Comparison of ENCODE assay signal across 8 mouse cellular contexts in the genomic region with DNA sequence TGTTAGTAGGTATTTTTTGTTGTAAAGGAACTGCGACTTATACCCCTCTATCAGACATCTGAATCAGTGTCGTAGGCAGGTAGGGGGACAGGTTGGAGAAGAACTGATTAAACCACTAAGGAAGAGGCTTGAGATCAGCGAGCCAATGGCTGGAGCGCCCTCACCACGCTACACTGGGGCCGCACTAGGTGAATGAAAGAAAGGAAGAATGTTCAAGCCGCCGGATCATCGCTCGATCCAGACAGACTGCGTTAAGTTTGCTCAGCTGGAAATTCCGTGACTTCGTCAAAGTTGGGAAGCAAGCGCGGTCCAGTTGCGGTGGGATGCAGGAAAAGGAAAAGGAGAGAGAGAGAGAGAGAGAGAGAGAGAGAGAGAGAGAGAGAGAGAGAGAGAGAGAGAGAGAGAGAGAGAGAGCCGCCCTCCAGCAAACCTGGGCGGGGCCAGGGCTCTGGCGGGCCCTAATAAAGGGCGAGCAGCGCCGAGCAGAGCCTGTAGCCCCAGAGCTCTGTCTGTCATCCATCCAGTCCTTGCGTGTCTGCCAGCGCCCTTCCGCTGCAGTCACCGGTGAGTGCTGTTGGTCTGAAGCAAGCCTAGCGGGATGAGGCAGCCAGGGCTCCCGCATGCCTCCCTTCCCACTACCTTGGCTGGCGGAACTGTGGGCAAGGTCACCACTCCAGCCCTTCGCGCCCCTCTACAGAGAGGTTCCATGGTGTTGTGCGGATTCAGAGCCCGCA. TPM values are rescaled to one million over a fixed set of nuclear protein-coding genes. Genes with fewer than 3 reads are reported as not detected.
DNase-seq lines count a peak whose midpoint lies in the region; ATAC-seq and TF ChIP-seq lines count a peak whose summit lies in the region.

A gene (plus strand): TSS at position 490 of the 734 bp plus-strand sequence.

- TF ChIP-seq EP300 in CH12.LX (IDR thresholded peaks at IDR 0.05; ENCODE audit: low read length): no peak

- no peak within 1 kb of the TSS for H3K4me2 ChIP-seq in CH12.LX (ENCODE audit: insufficient read depth, low read depth, poor library complexity, severe bottlenecking)
- H3K4me2 ChIP-seq in forebrain, embryonic 11.5 days (ENCODE audit: low read depth, low read length, severe bottlenecking): peak within 1 kb of the TSS; percentile 87
- peak within 1 kb of the TSS; percentile 97 for H3K4me2 ChIP-seq in lung, embryonic 14.5 days
- peak within 1 kb of the TSS; percentile 98 for H3K4me2 ChIP-seq in neural tube, embryonic 15.5 days

- TF ChIP-seq CTCF in CH12.LX (conservative IDR thresholded peaks at IDR 0.05 in 1 of 2, IDR thresholded peaks at IDR 0.05 in 1 of 2; ENCODE audit: low read depth in 2 of 2, low read length in 2 of 2): no peak
- no peak for TF ChIP-seq CTCF in lung, embryonic 14.5 days (IDR thresholded peaks at IDR 0.05; ENCODE audit: low read depth)

- no peaks in the 10 kb centered on the region for H3K27me3 ChIP-seq in CH12.LX (replicated peaks)
- no peaks in the 10 kb centered on the region for H3K27me3 ChIP-seq in forebrain, embryonic 11.5 days (ENCODE audit: control insufficient read depth, insufficient read depth, low read length)
- H3K27me3 ChIP-seq in lung, embryonic 14.5 days (ENCODE audit: insufficient read depth, low read length): no peaks in the 10 kb centered on the region
- peaks cover 7% of the 10 kb centered on the region; the same call in 1 of the 2 replicates for H3K27me3 ChIP-seq in neural tube, embryonic 15.5 days (replicated peaks)

- no peaks in the 10 kb centered on the region for H3K36me3 ChIP-seq in CH12.LX (replicated peaks in 1 of 2; ENCODE audit: control insufficient read depth in 1 of 2, insufficient read depth in 1 of 2, low read length in 1 of 2)
- H3K36me3 ChIP-seq in forebrain, embryonic 11.5 days (ENCODE audit: control insufficient read depth, insufficient read depth, low read length): no peaks in the 10 kb centered on the region
- no peaks in the 10 kb centered on the region for H3K36me3 ChIP-seq in lung, embryonic 14.5 days (ENCODE audit: insufficient read depth)
- H3K36me3 ChIP-seq in neural tube, embryonic 15.5 days: no peaks in the 10 kb centered on the region

- H3K4me3 ChIP-seq in CH12.LX (replicated peaks in 1 of 3; ENCODE audit: low read depth in 2 of 3, low read length in 2 of 3, poor library complexity in 1 of 3): peak within 1 kb of the TSS; percentile 30 to 55 (median 31)
- H3K4me3 ChIP-seq in brown adipose tissue, adult 24 weeks (ENCODE audit: insufficient read depth, low read depth, low read length): peak within 1 kb of the TSS; percentile 70
- H3K4me3 ChIP-seq in forebrain, embryonic 11.5 days (ENCODE audit: low read depth, low read length): peak within 1 kb of the TSS; percentile 46
- H3K4me3 ChIP-seq in lung, embryonic 14.5 days (ENCODE audit: low read depth, low read length): peak within 1 kb of the TSS; percentile 45
- peak within 1 kb of the TSS; percentile 49 for H3K4me3 ChIP-seq in neural tube, embryonic 15.5 days (replicated peaks)

- dilution Hi-C loops in CH12.LX (cut with MboI; ENCODE audit: extremely low pct_ligation_motif_present, extremely low pct_unique_long_range_greater_than_20kb, low sequenced_read_pairs): no loop called here

- H3K27ac ChIP-seq in CH12.LX (ENCODE audit: insufficient read depth, low read depth): no peak within 1 kb of the TSS
- peak within 1 kb of the TSS; percentile 68 for H3K27ac ChIP-seq in brown adipose tissue, adult 24 weeks (replicated peaks; ENCODE audit: low read depth, low read length)
- H3K27ac ChIP-seq in forebrain, embryonic 11.5 days (ENCODE audit: low read depth, low read length): no peak within 1 kb of the TSS
- no peak within 1 kb of the TSS for H3K27ac ChIP-seq in lung, embryonic 14.5 days (ENCODE audit: low read depth)
- H3K27ac ChIP-seq in neural tube, embryonic 15.5 days (replicated peaks): 0 out of 2 replicates have a peak within 1 kb of the TSS, but pooled peaks have one; percentile 23

- TF ChIP-seq POLR2A in CH12.LX (IDR thresholded peaks at IDR 0.05; ENCODE audit: low read depth, low read length): peak; percentile 53; the same call in 1 of the 2 replicates

- in situ Hi-C loops in CH12.LX (cut with MboI; ENCODE audit: low pct_ligation_motif_present, low pct_unique_long_range_greater_than_20kb, low sequenced_read_pairs): no loop called here

- H3K9me3 ChIP-seq in CH12.LX (replicated peaks; ENCODE audit: low read length): peaks cover 2% of the 10 kb centered on the region
- H3K9me3 ChIP-seq in forebrain, embryonic 11.5 days (ENCODE audit: control insufficient read depth, low read length): no peaks in the 10 kb centered on the region
- no peaks in the 10 kb centered on the region for H3K9me3 ChIP-seq in lung, embryonic 14.5 days (ENCODE audit: low read depth, low read length)
- no peaks in the 10 kb centered on the region for H3K9me3 ChIP-seq in neural tube, embryonic 15.5 days (replicated peaks)

- intact Hi-C loops in heart, postnatal 14 days (cut with DNase I): no loop called here

- ATAC-seq in forebrain, embryonic 11.5 days (replicated peaks; ENCODE audit: low FRiP score): peak; percentile 95
- ATAC-seq in lung, embryonic 14.5 days (ENCODE audit: insufficient read depth): peak; percentile 96
- peak; percentile 91 for ATAC-seq in neural tube, embryonic 15.5 days (ENCODE audit: low FRiP score)

- under 1% methylated on average over 33 of the region's 33 CpGs for WGBS in forebrain, embryonic 11.5 days
- WGBS in lung, embryonic 14.5 days: under 1% methylated on average over 32 of the region's 33 CpGs
- WGBS in neural tube, embryonic 15.5 days: under 1% methylated on average over 33 of the region's 33 CpGs

- no peaks in the 10 kb centered on the region for H3K79me2 ChIP-seq in CH12.LX (replicated peaks; ENCODE audit: control insufficient read depth, extremely low read depth, insufficient read depth, poor library complexity, severe bottlenecking)

- no peak within 1 kb of the TSS for H3K9ac ChIP-seq in CH12.LX (ENCODE audit: insufficient read depth, low read depth)
- H3K9ac ChIP-seq in forebrain, embryonic 11.5 days (ENCODE audit: low read length): peak within 1 kb of the TSS; percentile 72
- H3K9ac ChIP-seq in lung, embryonic 14.5 days: peak within 1 kb of the TSS; percentile 64
- peak within 1 kb of the TSS; percentile 60 for H3K9ac ChIP-seq in neural tube, embryonic 15.5 days (replicated peaks)

- no peak for DNase-seq in CH12.LX (ENCODE audit: extremely low read depth)
- DNase-seq in forebrain, embryonic 11.5 days (ENCODE audit: low spot score): peak; percentile 87
- peak; percentile 75 to 81 for DNase-seq in heart, postnatal 14 days
- peak; percentile 83 to 89 for DNase-seq in kidney, postnatal 4 days
- peak; percentile 84 for DNase-seq in lung, embryonic 14.5 days
- DNase-seq in thymus, postnatal 25 days: peak; percentile 39

- TF ChIP-seq RAD21 in CH12.LX (IDR thresholded peaks at IDR 0.05; ENCODE audit: low read depth, low read length): no peak

- peaks cover 11 to 37% of the 10 kb centered on the region in 2 experiments for H3K4me1 ChIP-seq in CH12.LX (ENCODE audit: control insufficient read depth in 1 of 2, insufficient read depth in 2 of 2)
- H3K4me1 ChIP-seq in brown adipose tissue, adult 24 weeks (ENCODE audit: control insufficient read depth, insufficient read depth, insufficient read length, low read length): no peaks in the 10 kb centered on the region; the same call in 1 of the 2 replicates
- 0 out of 2 replicates have a peak, but pooled peaks cover 3% of the 10 kb centered on the region for H3K4me1 ChIP-seq in forebrain, embryonic 11.5 days (replicated peaks; ENCODE audit: control insufficient read depth, insufficient read depth, low read length)
- H3K4me1 ChIP-seq in lung, embryonic 14.5 days (ENCODE audit: insufficient read depth): 0 out of 2 replicates have a peak, but pooled peaks cover 4% of the 10 kb centered on the region
- peaks cover 12% of the 10 kb centered on the region for H3K4me1 ChIP-seq in neural tube, embryonic 15.5 days

TF ChIP-seq in CH12.LX, 34 proteins besides CTCF, POLR2A, EP300 and RAD21:
- TF ChIP-seq TBP (conservative IDR thresholded peaks at IDR 0.05; ENCODE audit: low read depth, low read length) (0 out of 2 replicates have a peak, but pooled peaks have one; percentile 52), UBTF (IDR thresholded peaks at IDR 0.05; ENCODE audit: low read depth, low read length) (no peak)

RNA-seq across cellular contexts. Expression of the gene that starts here (rescaled TPM):
- total RNA-seq in CH12.LX (2012; rRNA removed) (2.4 and 3.2 TPM in 2 replicates), CH12.LX (2014; rRNA removed) (1.4 and 1.8 TPM in 2 replicates)
- 2.8 TPM in 2 replicates for polyA plus RNA-seq in CH12.LX (2012; ENCODE audit: insufficient read length, low read depth)
- 9.6 and 11.6 TPM in 2 replicates for polyA plus RNA-seq in brown adipose tissue, adult 24 weeks (2012; ENCODE audit: insufficient read depth, insufficient read length, missing spikeins)
- 0.25 and 0.31 TPM in 2 replicates for polyA plus RNA-seq in forebrain, embryonic 11.5 days (2014; fragmentation: Nextera tagmentation; extraction: Ambion mirVana)
- 1 to 10 TPM; 5.7 to 6.1 TPM for total RNA-seq in heart, postnatal 14 days (2021)
- 0.99 TPM in 2 replicates for polyA plus RNA-seq in lung, embryonic 14.5 days (2014; fragmentation: Nextera tagmentation; extraction: Ambion mirVana)
- polyA plus RNA-seq in neural tube, embryonic 15.5 days (2015; fragmentation: Nextera tagmentation; extraction: Ambion mirVana): 0.83 and 1.1 TPM in 2 replicates

Comparison
In these comparisons a context has a peak if more than half of its experiments do, and no peak if none do; other contexts are left out.
1. Peak in DNase-seq, ATAC-seq, H3K4me3 ChIP-seq, H3K9ac ChIP-seq and H3K4me2 ChIP-seq in forebrain, embryonic 11.5 days; RNA of the gene not detected or under 1 TPM.
2. Peak in DNase-seq, ATAC-seq, H3K4me3 ChIP-seq, H3K9ac ChIP-seq and H3K4me2 ChIP-seq in lung, embryonic 14.5 days; RNA of the gene not detected or under 1 TPM.
3. H3K27ac ChIP-seq: peak in brown adipose tissue, adult 24 weeks (single experiment) and neural tube, embryonic 15.5 days (single experiment); none in CH12.LX (single experiment), forebrain, embryonic 11.5 days (single experiment) and lung, embryonic 14.5 days (single experiment).
4. Peak in every context shown above with its lines, with median percentiles within 50 percentile points of each other: H3K4me3 ChIP-seq and ATAC-seq.